Mouse (Mus musculus) erythroblast, embryonic 14.5 days (primary cell): Measurements from ENCODE around the gene Mras.

ENCODE experiments used
- GATA1 ChIP-seq: IDR thresholded peaks from 2 replicates; pipeline ENCODE4 v1.6.1; 2012; ENCODE audit warnings: low read length, inconsistent platforms, mixed read lengths
- TAL1 ChIP-seq: IDR thresholded peaks from 3 replicates; pipeline ENCODE4 v1.6.1; 2012; ENCODE audit warnings: low read length, inconsistent platforms, mixed read lengths

DNA sequence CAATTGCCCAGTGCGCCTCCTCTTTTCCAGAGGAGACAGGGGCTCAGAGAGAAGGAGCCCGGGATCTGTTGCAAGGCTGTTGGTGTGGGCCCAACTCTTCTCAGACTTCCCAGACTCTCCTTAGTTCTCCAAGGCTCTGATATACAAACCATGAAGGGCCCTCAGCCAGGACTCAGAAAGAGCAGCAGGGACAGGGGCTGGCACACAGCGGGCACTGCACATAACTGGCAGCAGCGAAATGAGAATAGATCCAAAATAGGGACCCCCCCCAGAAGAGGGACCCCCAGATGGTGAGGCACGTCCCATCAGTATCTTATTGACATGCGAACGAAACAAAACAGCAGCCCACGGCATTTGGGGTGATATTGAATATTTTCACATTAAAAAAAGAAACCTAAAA is 44.0 kb downstream of the Mras start:
- TF ChIP-seq TAL1 (no peak), GATA1 (no peak)
